In the genomic region with DNA sequence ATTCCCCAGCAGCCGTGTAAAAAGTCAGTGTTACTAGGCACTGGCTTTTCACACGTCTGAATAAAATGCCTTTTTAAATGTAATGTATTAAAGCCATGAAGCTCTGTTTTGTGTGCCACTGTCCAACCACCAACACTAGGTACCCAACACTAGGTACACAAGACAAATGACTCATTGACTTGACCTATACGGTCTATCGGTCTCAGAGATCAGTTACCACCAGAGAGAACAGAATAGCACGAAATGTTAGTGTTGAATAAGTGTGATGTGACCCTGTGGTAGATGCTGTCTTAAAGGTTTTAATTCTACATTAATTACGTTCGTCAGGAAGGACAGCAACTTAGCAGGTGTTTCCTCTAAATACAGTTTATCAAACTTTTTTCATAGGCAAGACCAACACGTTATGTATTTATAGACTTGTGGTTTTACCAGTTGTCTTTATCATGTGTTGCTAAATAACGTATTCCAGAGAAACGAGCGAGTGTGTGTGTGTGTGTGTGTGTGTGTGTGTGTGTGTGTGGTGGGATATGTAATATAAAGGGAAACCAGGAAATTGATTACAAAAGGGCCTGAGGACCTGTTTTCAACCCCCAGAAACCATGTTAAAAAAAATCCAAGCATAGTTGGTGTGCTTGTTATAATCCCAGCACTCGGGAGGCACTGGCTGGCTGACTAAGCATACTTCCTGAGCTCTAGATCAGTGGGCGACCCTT, we compare ENCODE assay signal across 1 mouse cellular context.
A peak's percentile ranks its signal among the peaks of the same experiment; 100 is the strongest.
TF ChIP-seq lines count a peak whose summit lies in the region.

No protein-coding gene starts in this region.

TF ChIP-seq in MEL, 35 proteins besides CTCF, POLR2A, EP300 and RAD21 (continued from another document):
- TF ChIP-seq NELFE (IDR thresholded peaks at IDR 0.05; ENCODE audit: low read depth, low read length): peak; percentile 40; the same call in 1 of the 2 replicates
- peak; percentile 85 for TF ChIP-seq MAZ (IDR thresholded peaks at IDR 0.05; ENCODE audit: low read depth, low read length)
- TF ChIP-seq HCFC1 (IDR thresholded peaks at IDR 0.05; ENCODE audit: low read depth, low read length): no peak; the same call in 1 of the 2 replicates
- TF ChIP-seq POLR2AphosphoS2 (IDR thresholded peaks at IDR 0.05; ENCODE audit: low read length): no peak; the same call in 1 of the 2 replicates
- TF ChIP-seq GABPA (IDR thresholded peaks at IDR 0.05; ENCODE audit: low read depth, low read length): no peak
- peak; percentile 80 for TF ChIP-seq ZNF384 (IDR thresholded peaks at IDR 0.05; ENCODE audit: low read depth, low read length)
- no peak for TF ChIP-seq UBTF (IDR thresholded peaks at IDR 0.05; ENCODE audit: borderline replicate concordance, insufficient read depth, low read depth, low read length)
- peak; percentile 79; the same call in 1 of the 2 replicates for TF ChIP-seq BHLHE40 (IDR thresholded peaks at IDR 0.05; ENCODE audit: borderline replicate concordance, low read depth, low read length)
- TF ChIP-seq CHD2 (IDR thresholded peaks at IDR 0.05; ENCODE audit: low read length): no peak; the same call in none of the 2 replicates
- TF ChIP-seq E2F4 (IDR thresholded peaks at IDR 0.05; ENCODE audit: borderline replicate concordance, low read depth, low read length): no peak
- no peak for TF ChIP-seq ZKSCAN1 (IDR thresholded peaks at IDR 0.05; ENCODE audit: low read depth, low read length)
- TF ChIP-seq SMC3 (IDR thresholded peaks at IDR 0.05; ENCODE audit: low read depth, low read length): no peak
- TF ChIP-seq TAL1 (IDR thresholded peaks at IDR 0.05; ENCODE audit: low read length): peak; percentile 82
- peak; percentile 59; the same call in 1 of the 2 replicates for TF ChIP-seq MYC (IDR thresholded peaks at IDR 0.05; ENCODE audit: low read depth, low read length)
- TF ChIP-seq ELF1 (IDR thresholded peaks at IDR 0.05; ENCODE audit: low read depth, low read length): peak; percentile 65
- TF ChIP-seq USF1 (IDR thresholded peaks at IDR 0.05; ENCODE audit: low read depth, low read length): no peak
- TF ChIP-seq MEF2A (IDR thresholded peaks at IDR 0.05; ENCODE audit: extremely low read depth, insufficient replicate concordance, low read depth, low read length, poor library complexity, severe bottlenecking): peak; percentile 99
- peak; percentile 90 for TF ChIP-seq GATA1 (IDR thresholded peaks at IDR 0.05; ENCODE audit: low read depth, low read length)
- TF ChIP-seq SIN3A (IDR thresholded peaks at IDR 0.05; ENCODE audit: low read length): peak; percentile 98
- peak; percentile 51; the same call in 1 of the 2 replicates for TF ChIP-seq MXI1 (IDR thresholded peaks at IDR 0.05; ENCODE audit: low read depth, low read length)
- TF ChIP-seq TCF12 (IDR thresholded peaks at IDR 0.05; ENCODE audit: low read depth, low read length): peak; percentile 98
- TF ChIP-seq MAX (IDR thresholded peaks at IDR 0.05; ENCODE audit: low read length): peak; percentile 47; the same call in 1 of the 2 replicates
- no peak for TF ChIP-seq NRF1 (IDR thresholded peaks at IDR 0.05; ENCODE audit: insufficient read depth, low read depth, low read length, poor library complexity, severe bottlenecking)
- peak; percentile 100 for TF ChIP-seq ETS1 (IDR thresholded peaks at IDR 0.05; ENCODE audit: low read depth, low read length)
- TF ChIP-seq TBP (IDR thresholded peaks at IDR 0.05; ENCODE audit: low read depth, low read length): 0 out of 2 replicates have a peak, but pooled peaks have one; percentile 8
- TF ChIP-seq RCOR1 (IDR thresholded peaks at IDR 0.05; ENCODE audit: low read depth, low read length): peak; percentile 73
